Mouse (Mus musculus) kidney, adult 10 weeks (tissue): Measurements from ENCODE around the gene Nrk. TPM values are rescaled to one million over a fixed set of nuclear protein-coding genes. Genes with fewer than 3 reads are reported as not detected.

Experiments
- polyA plus RNA-seq: library from polyadenylated mRNA; stranded (reverse); fragments of 350-450 nt; fragmentation: Illumina TruSeq; extraction: RNeasy Lipid Tissue Mini Kit (QIAGEN cat#74804); gene quantifications from one replicate; pipeline ENCODE4 v1.2.3, GENCODE M21; 2014; ENCODE audit warnings: low read depth, low replicate concordance

Gene Nrk
- polyA plus RNA-seq = 0.12 TPM

DNA sequence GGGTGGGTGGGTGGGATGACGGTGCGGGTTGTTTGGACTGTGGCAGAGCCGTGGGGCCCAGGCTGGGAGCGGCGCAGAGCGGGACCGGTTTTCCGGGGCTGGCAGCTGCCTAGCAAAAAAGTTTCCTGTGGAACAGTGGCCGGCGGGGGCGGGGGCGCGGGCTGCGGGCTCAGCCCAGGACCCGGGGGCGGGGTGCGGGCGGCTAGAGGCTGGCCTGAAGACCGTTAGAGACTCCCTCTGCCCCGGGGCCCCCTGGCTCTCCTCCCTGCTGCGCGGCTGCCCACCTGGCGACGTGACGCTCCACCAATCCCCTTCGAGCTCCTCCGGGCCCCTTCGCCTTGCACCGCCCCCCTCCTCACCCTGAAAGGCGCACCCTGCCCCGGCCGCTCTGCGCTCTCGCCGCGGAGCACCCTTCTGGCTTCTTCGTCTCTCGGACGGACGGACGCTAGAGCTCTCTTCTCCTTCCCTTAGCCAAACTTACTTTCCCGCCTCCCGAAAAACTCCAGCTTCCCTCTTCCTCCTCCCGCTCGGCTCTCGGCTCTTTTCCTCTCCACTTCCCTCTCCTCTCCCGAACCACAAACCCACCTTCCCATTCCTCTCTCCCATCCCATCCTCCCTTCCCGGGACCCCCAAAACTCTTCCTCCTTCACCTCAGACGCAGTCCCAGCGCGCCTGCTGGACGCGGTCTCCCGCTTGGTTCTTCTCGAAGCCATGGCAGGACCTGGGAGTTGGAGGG, at the start of gene Nrk:
Gene Nrk, plus strand, starts transcription at position 390 of the 736 bp plus-strand sequence.

Other genes starting within 250 kb of the Nrk start
- gene Serpina7, start 170.8 kb downstream of the Nrk start, polyA plus RNA-seq = 0.53 TPM
- not detected for gene 4930513O06Rik, start 171.8 kb downstream of the Nrk start, polyA plus RNA-seq